7 mouse cellular contexts compared by ENCODE assay signal in genomic region chr16:44138979-44139535, GRCm38 (mm10). TPM values are rescaled to one million over a fixed set of nuclear protein-coding genes. Genes with fewer than 3 reads are reported as not detected.
DNase-seq lines count a peak whose midpoint lies in the region; ATAC-seq lines count a peak whose summit lies in the region.

No protein-coding gene starts in this region.

- H3K27ac ChIP-seq in intestine, embryonic 16.5 days (ENCODE audit: low read length): peak overlapping the region; percentile 98
- peak overlapping the region; percentile 98 for H3K27ac ChIP-seq in midbrain, embryonic 11.5 days (ENCODE audit: low read depth, low read length)

- no peaks in the 10 kb centered on the region for H3K36me3 ChIP-seq in intestine, embryonic 16.5 days (ENCODE audit: control insufficient read depth, insufficient read depth, low read length)
- H3K36me3 ChIP-seq in midbrain, embryonic 11.5 days (ENCODE audit: control insufficient read depth, insufficient read depth, low read length): no peaks in the 10 kb centered on the region

- H3K4me1 ChIP-seq in intestine, embryonic 16.5 days (ENCODE audit: control insufficient read depth, insufficient read depth, low read length): peaks cover 8% of the 10 kb centered on the region; the same call in 1 of the 2 replicates
- H3K4me1 ChIP-seq in midbrain, embryonic 11.5 days (ENCODE audit: control insufficient read depth, insufficient read depth, low read length): peaks cover 13% of the 10 kb centered on the region

- H3K9me3 ChIP-seq in intestine, embryonic 16.5 days (ENCODE audit: control insufficient read depth, low read length): no peaks in the 10 kb centered on the region
- H3K9me3 ChIP-seq in midbrain, embryonic 11.5 days (ENCODE audit: control insufficient read depth, low read length): no peaks in the 10 kb centered on the region

- intact Hi-C loops in left cerebral cortex, postnatal 36 days (cut with DNase I): loop anchor here (1.0 to 10.0 kb wide), 3 partner anchors 16 to 254 kb away; partner anchors contain the start of genes Ccdc191 and Usf3

- under 1% methylated on average over 25 of the region's 25 CpGs for WGBS in intestine, embryonic 16.5 days
- WGBS in midbrain, embryonic 11.5 days: under 1% methylated on average over 25 of the region's 25 CpGs

- peak; percentile 87 for DNase-seq in adrenal gland, adult 8-10 months
- DNase-seq in embryo, embryonic 9.5 days (ENCODE audit: extremely low spot score): peak; percentile 87
- peak; percentile 67 to 84 for DNase-seq in gastrocnemius, postnatal 4 days (ENCODE audit: low spot score in 2 of 2)
- DNase-seq in left cerebral cortex, postnatal 36 days (ENCODE audit: low spot score in 2 of 2): peak; percentile 89 to 90
- DNase-seq in midbrain, embryonic 11.5 days (ENCODE audit: low spot score, missing footprints): peak; percentile 97
- peak; percentile 95 for DNase-seq in skeletal muscle tissue, adult 2 months (ENCODE audit: low read depth, low spot score)

- ATAC-seq in intestine, embryonic 16.5 days: peak; percentile 87
- ATAC-seq in midbrain, embryonic 11.5 days (ENCODE audit: low FRiP score): peak; percentile 88

- H3K9ac ChIP-seq in intestine, embryonic 16.5 days (ENCODE audit: low read depth, low read length): peak overlapping the region; percentile 92
- peak overlapping the region; percentile 93 for H3K9ac ChIP-seq in midbrain, embryonic 11.5 days (ENCODE audit: low read length)

- H3K27me3 ChIP-seq in intestine, embryonic 16.5 days (replicated peaks; ENCODE audit: control insufficient read depth, insufficient read depth, low read length): no peaks in the 10 kb centered on the region
- H3K27me3 ChIP-seq in midbrain, embryonic 11.5 days (ENCODE audit: control insufficient read depth, insufficient read depth, low read length): no peaks in the 10 kb centered on the region

- H3K4me2 ChIP-seq in intestine, embryonic 16.5 days (ENCODE audit: low read depth, low read length): peak overlapping the region; percentile 82
- H3K4me2 ChIP-seq in midbrain, embryonic 11.5 days: peak overlapping the region; percentile 90

- peak overlapping the region; percentile 95 for H3K4me3 ChIP-seq in intestine, embryonic 16.5 days (ENCODE audit: low read length)
- H3K4me3 ChIP-seq in midbrain, embryonic 11.5 days (ENCODE audit: low read depth, low read length): peak overlapping the region; percentile 96

RNA-seq across cellular contexts. Expression of gene Atp6v1a, which starts 0.4 kb away (rescaled TPM):
- total RNA-seq in adrenal gland, adult 8-10 months (2022): 100 to 1,000 TPM; 144 to 168 (median 155) TPM
- total RNA-seq in gastrocnemius, postnatal 4 days (2021): 10 to 100 TPM; 46.1 to 56.8 TPM
- polyA plus RNA-seq in intestine, embryonic 16.5 days (2015; fragmentation: Nextera tagmentation; extraction: Ambion mirVana): 73.0 and 85.2 TPM in 2 replicates
- total RNA-seq in left cerebral cortex, postnatal 36 days (2021): 100 to 1,000 TPM; 437 to 470 TPM
- 72.1 and 81.9 TPM in 2 replicates for polyA plus RNA-seq in midbrain, embryonic 11.5 days (2014; fragmentation: Nextera tagmentation; extraction: Ambion mirVana)

RNA-seq across cellular contexts. Expression of gene Naa50, which starts 0.6 kb away (rescaled TPM):
- 10 to 100 TPM; 65.8 to 77.7 (median 68.0) TPM for total RNA-seq in adrenal gland, adult 8-10 months (2022)
- 100 to 1,000 TPM; 214 to 254 TPM for total RNA-seq in gastrocnemius, postnatal 4 days (2021)
- 76.3 and 82.6 TPM in 2 replicates for polyA plus RNA-seq in intestine, embryonic 16.5 days (2015; fragmentation: Nextera tagmentation; extraction: Ambion mirVana)
- total RNA-seq in left cerebral cortex, postnatal 36 days (2021): 10 to 100 TPM; 53.6 to 62.7 TPM
- 100 and 111 TPM in 2 replicates for polyA plus RNA-seq in midbrain, embryonic 11.5 days (2014; fragmentation: Nextera tagmentation; extraction: Ambion mirVana)

RNA-seq across cellular contexts. Expression of gene Usf3, which starts 34.0 kb away (rescaled TPM):
- 10 to 100 TPM; 24.1 to 24.9 (median 24.6) TPM for total RNA-seq in adrenal gland, adult 8-10 months (2022)
- total RNA-seq in gastrocnemius, postnatal 4 days (2021): 10 to 100 TPM; 37.3 to 41.9 TPM
- 2.0 and 2.3 TPM in 2 replicates for polyA plus RNA-seq in intestine, embryonic 16.5 days (2015; fragmentation: Nextera tagmentation; extraction: Ambion mirVana)
- total RNA-seq in left cerebral cortex, postnatal 36 days (2021): 10 to 100 TPM; 33.6 to 40.4 TPM
- 4.1 and 4.6 TPM in 2 replicates for polyA plus RNA-seq in midbrain, embryonic 11.5 days (2014; fragmentation: Nextera tagmentation; extraction: Ambion mirVana)

Comparison
In these comparisons a context has a peak if more than half of its experiments do, and no peak if none do; other contexts are left out.
1. Peak in every context shown above with its lines: DNase-seq, ATAC-seq, H3K4me3 ChIP-seq and H3K27ac ChIP-seq.